Mouse (Mus musculus) urinary bladder, postnatal 25 days (tissue): Measurements from ENCODE around the gene Klc1.

Experiments
- DNase-seq: peaks from one replicate; pipeline ENCODE4 v3.0.0; 2022; ENCODE audit warnings: low spot score

Klc1 gene

GRCm38 (mm10) chr12:111813766-111814617 is 55.3 kb downstream of the Klc1 start, which contains the start of the genes Xrcc3 and Zfyve21:
Gene Xrcc3, minus strand, starts transcription at chr12:111813873.
Gene Zfyve21, plus strand, starts transcription at chr12:111814170.
- peak; percentile 87 for DNase-seq

- no peak for DNase-seq
These were observed 56.4 kb downstream of the Klc1 start for GRCm38 (mm10) chr12:111814769-111815762.

- peak; percentile 33 for DNase-seq
These were observed 57.9 kb downstream of the Klc1 start for GRCm38 (mm10) chr12:111816528-111816927.

- no peak for DNase-seq
These were observed 58.3 kb downstream of the Klc1 start for GRCm38 (mm10) chr12:111816967-111817366.

GRCm38 (mm10) chr12:111817991-111818390 is 59.3 kb downstream of the Klc1 start:
- DNase-seq: no peak

GRCm38 (mm10) chr12:111819936-111820335 is 61.3 kb downstream of the Klc1 start:
- no peak for DNase-seq

- no peak for DNase-seq
These were observed 62.1 kb downstream of the Klc1 start for GRCm38 (mm10) chr12:111820708-111821107.

GRCm38 (mm10) chr12:111821931-111822330 is 63.3 kb downstream of the Klc1 start:
- no peak for DNase-seq

GRCm38 (mm10) chr12:111827556-111827955 is 68.9 kb downstream of the Klc1 start:
- DNase-seq: no peak

- no peak for DNase-seq
These were observed 70.8 kb downstream of the Klc1 start for GRCm38 (mm10) chr12:111829447-111829846.

GRCm38 (mm10) chr12:111829954-111830353 is 71.3 kb downstream of the Klc1 start:
- no peak for DNase-seq

- DNase-seq: no peak
These were observed 71.7 kb downstream of the Klc1 start for GRCm38 (mm10) chr12:111830375-111830774.

- DNase-seq: no peak
These were observed 74.0 kb downstream of the Klc1 start for GRCm38 (mm10) chr12:111832643-111833042.

- no peak for DNase-seq
These were observed 74.8 kb downstream of the Klc1 start for GRCm38 (mm10) chr12:111833457-111833856.

GRCm38 (mm10) chr12:111842565-111843433 is 84.2 kb downstream of the Klc1 start:
- no peak for DNase-seq

- DNase-seq: no peak
These were observed 84.8 kb downstream of the Klc1 start for GRCm38 (mm10) chr12:111843470-111843869.

GRCm38 (mm10) chr12:111845953-111846352 is 87.3 kb downstream of the Klc1 start:
- no peak for DNase-seq

- no peak for DNase-seq
These were observed 88.2 kb downstream of the Klc1 start for GRCm38 (mm10) chr12:111846815-111847214.

GRCm38 (mm10) chr12:111848300-111848798 is 89.7 kb downstream of the Klc1 start:
- DNase-seq: no peak

- DNase-seq: no peak
These were observed 92.6 kb downstream of the Klc1 start for GRCm38 (mm10) chr12:111851235-111851634.

- DNase-seq: no peak
These were observed 93.1 kb downstream of the Klc1 start for GRCm38 (mm10) chr12:111851745-111852144.
